8 mouse cellular contexts compared by ENCODE assay signal in the genomic region with DNA sequence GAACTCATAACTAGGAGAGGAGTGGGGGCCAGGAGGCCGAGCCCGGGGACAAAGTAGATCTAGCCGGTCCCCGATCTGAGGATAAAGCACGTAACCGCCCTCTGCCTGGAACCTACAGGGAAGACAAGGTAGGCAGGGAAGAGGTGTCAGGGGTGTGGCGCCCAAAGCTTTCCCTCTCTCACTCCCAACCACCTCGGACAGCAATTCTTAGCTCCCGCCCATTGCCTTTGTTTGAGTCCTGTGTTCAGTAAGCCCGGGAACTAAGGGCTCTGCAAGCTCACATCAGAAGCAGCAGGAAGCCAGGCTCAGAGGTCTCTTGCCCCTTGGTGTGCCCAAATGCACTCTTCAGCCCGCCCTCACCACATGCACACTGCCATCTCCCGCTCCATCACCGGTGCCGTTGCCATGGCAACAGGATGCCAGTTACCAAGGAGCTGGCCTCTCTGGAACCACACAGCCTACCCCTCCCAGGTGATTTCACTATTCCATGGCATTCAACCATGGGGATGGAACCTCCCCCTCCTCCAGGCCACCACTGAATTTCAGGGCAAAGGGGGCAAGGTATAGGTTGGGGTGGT. TPM values are rescaled to one million over a fixed set of nuclear protein-coding genes. Genes with fewer than 3 reads are reported as not detected.
DNase-seq lines count a peak whose midpoint lies in the region; ATAC-seq lines count a peak whose summit lies in the region.
"Had no signal": no experiment of that assay in that cellular context is flagged by ENCODE, and none has a peak within 500 bp of the region (broad histone marks: within the 10 kb centered on the region; RNA-seq: fewer than 3 reads in every experiment).

No protein-coding gene starts in this region.

- 46% methylated on average over 14 of the region's 14 CpGs for WGBS in liver, embryonic 11.5 days
- 37% methylated on average over 14 of the region's 14 CpGs for WGBS in embryonic facial prominence, embryonic 15.5 days
- WGBS in neural tube, embryonic 15.5 days = 18% methylated on average over 14 of the region's 14 CpGs

- H3K4me3 ChIP-seq in liver, embryonic 11.5 days (ENCODE audit: low read depth, low read length) = no peak overlapping the region
- no peak overlapping the region for H3K4me3 ChIP-seq in embryonic facial prominence, embryonic 15.5 days (replicated peaks)
- peak overlapping the region; percentile 69 for H3K4me3 ChIP-seq in neural tube, embryonic 15.5 days (replicated peaks)
- H3K4me3 ChIP-seq: erythroblast, embryonic 14.5 days had no signal

- H3K36me3 ChIP-seq in liver, embryonic 11.5 days (ENCODE audit: control insufficient read depth, insufficient read depth, low read length) = peaks cover 6% of the 10 kb centered on the region; the same call in 1 of the 2 replicates
- H3K36me3 ChIP-seq in embryonic facial prominence, embryonic 15.5 days = peaks cover 12% of the 10 kb centered on the region
- H3K36me3 ChIP-seq in neural tube, embryonic 15.5 days = peaks cover 10% of the 10 kb centered on the region

- no peak overlapping the region for H3K9ac ChIP-seq in liver, embryonic 11.5 days (ENCODE audit: low read depth, low read length)
- H3K9ac ChIP-seq in embryonic facial prominence, embryonic 15.5 days = no peak overlapping the region
- H3K9ac ChIP-seq in neural tube, embryonic 15.5 days (replicated peaks) = peak overlapping the region; percentile 54

- no peak overlapping the region for H3K4me2 ChIP-seq in liver, embryonic 11.5 days
- 0 out of 2 replicates have a peak overlapping the region, but pooled peaks have one; percentile 4 for H3K4me2 ChIP-seq in embryonic facial prominence, embryonic 15.5 days (replicated peaks)
- peak overlapping the region; percentile 75 for H3K4me2 ChIP-seq in neural tube, embryonic 15.5 days

- DNase-seq in liver, embryonic 11.5 days (ENCODE audit: low spot score) = peak; percentile 33
- no peak for DNase-seq in liver
- DNase-seq in layer of hippocampus, postnatal 14 days (ENCODE audit: low spot score in 2 of 2) = peak; percentile 65 to 66
- DNase-seq in frontal cortex, postnatal 14 days (ENCODE audit: low spot score in 2 of 2) = no peak
- no peak for DNase-seq in kidney, postnatal 14 days

- no peaks in the 10 kb centered on the region for H3K9me3 ChIP-seq in liver, embryonic 11.5 days (ENCODE audit: control insufficient read depth, low read length)
- no peaks in the 10 kb centered on the region for H3K9me3 ChIP-seq in embryonic facial prominence, embryonic 15.5 days (replicated peaks)
- H3K9me3 ChIP-seq in neural tube, embryonic 15.5 days (replicated peaks) = no peaks in the 10 kb centered on the region

- peaks cover 28% of the 10 kb centered on the region for H3K4me1 ChIP-seq in liver, embryonic 11.5 days (replicated peaks; ENCODE audit: control insufficient read depth, insufficient read depth, low read length)
- H3K4me1 ChIP-seq in embryonic facial prominence, embryonic 15.5 days = peaks cover 52% of the 10 kb centered on the region
- H3K4me1 ChIP-seq in neural tube, embryonic 15.5 days = peaks cover 82% of the 10 kb centered on the region

- H3K27me3 ChIP-seq in liver, embryonic 11.5 days (replicated peaks; ENCODE audit: control insufficient read depth, insufficient read depth, low read length) = peaks cover 33% of the 10 kb centered on the region
- H3K27me3 ChIP-seq in embryonic facial prominence, embryonic 15.5 days = no peaks in the 10 kb centered on the region
- H3K27me3 ChIP-seq in neural tube, embryonic 15.5 days (replicated peaks) = no peaks in the 10 kb centered on the region

- H3K27ac ChIP-seq in liver, embryonic 11.5 days (ENCODE audit: low read depth, low read length) = no peak overlapping the region
- no peak overlapping the region for H3K27ac ChIP-seq in embryonic facial prominence, embryonic 15.5 days (replicated peaks)
- H3K27ac ChIP-seq in neural tube, embryonic 15.5 days (replicated peaks) = peak overlapping the region; percentile 64

- ATAC-seq in liver, embryonic 11.5 days (replicated peaks; ENCODE audit: low FRiP score) = no peak
- no peak for ATAC-seq in embryonic facial prominence, embryonic 15.5 days (ENCODE audit: insufficient number of reproducible peaks, low FRiP score, low TSS enrichment, low read depth)
- ATAC-seq in neural tube, embryonic 15.5 days (ENCODE audit: low FRiP score) = peak; percentile 21; the same call in 1 of the 2 replicates

RNA-seq across cellular contexts. Expression of a gene that starts 2.5 kb away (rescaled TPM):
- 1.8 and 2.4 TPM in 2 replicates for polyA plus RNA-seq in liver, embryonic 11.5 days (2014; fragmentation: Nextera tagmentation; extraction: Ambion mirVana)
- polyA plus RNA-seq in embryonic facial prominence, embryonic 15.5 days (2015; fragmentation: Nextera tagmentation; extraction: Ambion mirVana) = 29.0 and 31.5 TPM in 2 replicates
- total RNA-seq in layer of hippocampus, postnatal 14 days (2021) = 100 to 1,000 TPM; 144 to 156 TPM
- 113 and 126 TPM in 2 replicates for polyA plus RNA-seq in neural tube, embryonic 15.5 days (2015; fragmentation: Nextera tagmentation; extraction: Ambion mirVana)

RNA-seq across cellular contexts. Expression of a gene that starts 8.6 kb away (rescaled TPM):
- 0.14 and 0.52 TPM in 2 replicates for polyA plus RNA-seq in liver, embryonic 11.5 days (2014; fragmentation: Nextera tagmentation; extraction: Ambion mirVana)
- 4.9 and 8.3 TPM in 2 replicates for polyA plus RNA-seq in embryonic facial prominence, embryonic 15.5 days (2015; fragmentation: Nextera tagmentation; extraction: Ambion mirVana)
- 1 to 10 TPM; 5.8 to 6.3 TPM for total RNA-seq in layer of hippocampus, postnatal 14 days (2021)
- 3.1 and 3.5 TPM in 2 replicates for polyA plus RNA-seq in neural tube, embryonic 15.5 days (2015; fragmentation: Nextera tagmentation; extraction: Ambion mirVana)
- polyA plus RNA-seq: erythroblast, embryonic 14.5 days had no signal

RNA-seq across cellular contexts. Expression of a gene that starts 22.6 kb away (rescaled TPM):
- polyA plus RNA-seq in liver, embryonic 11.5 days (2014; fragmentation: Nextera tagmentation; extraction: Ambion mirVana) = 33.7 and 39.3 TPM in 2 replicates
- 25.0 and 26.5 TPM in 2 replicates for polyA plus RNA-seq in embryonic facial prominence, embryonic 15.5 days (2015; fragmentation: Nextera tagmentation; extraction: Ambion mirVana)
- 1 to 10 TPM; 8.6 to 9.5 TPM for total RNA-seq in layer of hippocampus, postnatal 14 days (2021)
- 18.1 and 18.8 TPM in 2 replicates for polyA plus RNA-seq in neural tube, embryonic 15.5 days (2015; fragmentation: Nextera tagmentation; extraction: Ambion mirVana)

RNA-seq across cellular contexts. Expression of a gene that starts 22.7 kb away (rescaled TPM):
- polyA plus RNA-seq in liver, embryonic 11.5 days (2014; fragmentation: Nextera tagmentation; extraction: Ambion mirVana) = 196 and 198 TPM in 2 replicates
- 134 and 141 TPM in 2 replicates for polyA plus RNA-seq in embryonic facial prominence, embryonic 15.5 days (2015; fragmentation: Nextera tagmentation; extraction: Ambion mirVana)
- total RNA-seq in layer of hippocampus, postnatal 14 days (2021) = 10 to 100 TPM; 27.3 to 29.6 TPM
- polyA plus RNA-seq in neural tube, embryonic 15.5 days (2015; fragmentation: Nextera tagmentation; extraction: Ambion mirVana) = 51.8 and 85.1 TPM in 2 replicates

RNA-seq across cellular contexts. Expression of a gene that starts 48.3 kb away (rescaled TPM):
- polyA plus RNA-seq in liver, embryonic 11.5 days (2014; fragmentation: Nextera tagmentation; extraction: Ambion mirVana) = 76.2 and 79.5 TPM in 2 replicates
- polyA plus RNA-seq in embryonic facial prominence, embryonic 15.5 days (2015; fragmentation: Nextera tagmentation; extraction: Ambion mirVana) = 12.4 and 13.4 TPM in 2 replicates
- 100 to 1,000 TPM; 513 to 551 TPM for total RNA-seq in layer of hippocampus, postnatal 14 days (2021)
- 76.7 and 77.0 TPM in 2 replicates for polyA plus RNA-seq in neural tube, embryonic 15.5 days (2015; fragmentation: Nextera tagmentation; extraction: Ambion mirVana)

Comparison
In these comparisons a context has a peak if more than half of its experiments do, and no peak if none do; other contexts are left out.
1. DNase-seq: peak in liver, embryonic 11.5 days (single experiment) and layer of hippocampus, postnatal 14 days (2 of 2); none in liver (single experiment), frontal cortex, postnatal 14 days (0 of 2) and kidney, postnatal 14 days (single experiment).